Mouse (Mus musculus): ENCODE results near the gene Pdcd7. TPM values are rescaled to one million over a fixed set of nuclear protein-coding genes. Genes with fewer than 3 reads are reported as not detected.

Gene Pdcd7
- polyA plus RNA-seq, 1 experiment from 2014 or later, result 7.7 TPM

DNA sequence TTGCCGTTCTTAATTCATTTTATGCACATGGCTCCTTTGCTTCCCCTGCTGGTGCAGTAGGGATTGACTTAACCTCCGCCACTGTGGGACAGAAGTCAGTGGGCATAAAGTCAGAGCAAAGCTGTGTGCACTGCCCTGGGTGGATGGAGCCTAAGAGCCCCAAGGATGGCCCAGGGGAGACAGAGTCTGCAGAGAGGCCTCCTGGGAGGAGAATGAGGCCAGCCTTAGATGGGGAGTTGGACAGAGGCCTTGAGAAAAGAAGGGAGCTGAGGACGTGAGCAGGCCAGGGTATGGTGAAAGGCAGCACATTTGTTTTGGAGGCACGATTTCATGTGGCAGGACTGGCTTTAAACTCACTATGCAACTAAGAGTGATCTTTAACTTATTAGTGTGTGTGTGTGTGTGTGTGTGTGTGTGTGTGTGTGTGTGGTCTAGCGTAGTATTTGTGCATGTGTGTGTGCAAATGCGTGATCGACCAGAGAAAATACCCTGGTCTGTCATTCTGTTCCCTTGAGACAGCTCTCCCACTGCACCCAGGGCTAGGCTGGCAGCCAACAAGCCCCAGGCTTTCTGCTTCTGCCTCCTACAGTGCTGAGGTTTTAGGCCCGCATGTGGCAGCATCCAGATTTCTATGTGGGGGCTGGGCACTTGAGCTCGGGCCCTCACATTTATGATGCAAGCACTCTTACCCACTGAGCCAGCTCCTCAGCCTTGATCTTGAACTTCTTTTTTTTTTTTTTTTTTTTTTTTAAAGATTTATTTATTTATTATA lies 29.4 kb downstream of the Pdcd7 start:
- no peaks in the 10 kb centered on the region for H3K9me3 ChIP-seq (ENCODE audit: control insufficient read depth)
- TF ChIP-seq CTCF (IDR thresholded peaks at IDR 0.05; ENCODE audit: low read depth), result 0 out of 2 replicates have a peak, but pooled peaks have one; percentile 12
- no peak overlapping the region for H3K4me3 ChIP-seq (ENCODE audit: low read depth, low read length)
- no peak overlapping the region for H3K27ac ChIP-seq (ENCODE audit: low read depth, low read length)
- 81% methylated on average over 9 of the region's 9 CpGs for WGBS
- no peaks in the 10 kb centered on the region for H3K27me3 ChIP-seq (replicated peaks; ENCODE audit: control insufficient read depth, insufficient read depth, low read length)
- no peak for ATAC-seq
- no peak overlapping the region for H3K9ac ChIP-seq (ENCODE audit: low read depth, low read length)
- H3K36me3 ChIP-seq (ENCODE audit: control insufficient read depth, insufficient read depth), result no peaks in the 10 kb centered on the region
- H3K4me1 ChIP-seq (replicated peaks; ENCODE audit: control insufficient read depth, insufficient read depth, low read length), result no peaks in the 10 kb centered on the region
- H3K4me2 ChIP-seq (replicated peaks; ENCODE audit: low read depth), result no peak overlapping the region

DNA sequence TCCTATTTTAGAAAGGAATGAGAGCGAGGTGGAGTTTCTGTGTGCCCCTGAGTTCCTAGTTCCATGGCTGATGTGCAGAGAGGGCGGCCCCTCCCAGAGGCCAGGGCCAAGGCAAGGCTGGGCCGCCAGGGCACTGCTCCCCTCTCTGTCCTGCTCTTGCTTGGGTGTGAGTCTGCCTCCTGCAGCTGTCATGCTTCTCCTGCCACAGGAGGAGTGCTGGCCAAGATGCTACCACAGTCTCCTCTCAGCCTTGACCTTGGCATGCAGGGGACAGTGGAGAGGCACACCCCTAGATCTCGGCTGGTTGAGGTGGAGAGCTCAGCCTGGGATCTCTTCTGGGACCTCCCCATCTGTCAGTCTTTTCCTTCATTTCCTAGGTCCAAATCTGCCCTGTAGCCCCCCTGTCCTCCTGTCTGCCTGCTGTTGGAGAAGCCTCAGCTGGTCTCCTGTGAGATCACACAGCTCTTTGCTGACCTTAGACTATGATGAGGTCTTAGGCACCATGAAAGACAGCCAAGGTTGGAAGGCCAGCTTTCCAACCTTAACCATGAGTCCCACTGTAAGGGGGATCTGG lies 35.2 kb downstream of the Pdcd7 start:
- no peaks in the 10 kb centered on the region for H3K9me3 ChIP-seq (ENCODE audit: control insufficient read depth)
- ATAC-seq, result no peak
- TF ChIP-seq CTCF (IDR thresholded peaks at IDR 0.05; ENCODE audit: low read depth), result no peak
- no peak overlapping the region for H3K9ac ChIP-seq (ENCODE audit: low read depth, low read length)
- no peak overlapping the region for H3K4me2 ChIP-seq (replicated peaks; ENCODE audit: low read depth)
- no peak overlapping the region for H3K27ac ChIP-seq (ENCODE audit: low read depth, low read length)
- WGBS, result 76% methylated on average over 4 of the region's 4 CpGs
- H3K27me3 ChIP-seq (replicated peaks; ENCODE audit: control insufficient read depth, insufficient read depth, low read length), result 0 out of 2 replicates have a peak, but pooled peaks cover 5% of the 10 kb centered on the region
- H3K4me3 ChIP-seq (ENCODE audit: low read depth, low read length), result no peak overlapping the region
- H3K4me1 ChIP-seq (replicated peaks; ENCODE audit: control insufficient read depth, insufficient read depth, low read length), result no peaks in the 10 kb centered on the region
- H3K36me3 ChIP-seq (ENCODE audit: control insufficient read depth, insufficient read depth), result no peaks in the 10 kb centered on the region

DNA sequence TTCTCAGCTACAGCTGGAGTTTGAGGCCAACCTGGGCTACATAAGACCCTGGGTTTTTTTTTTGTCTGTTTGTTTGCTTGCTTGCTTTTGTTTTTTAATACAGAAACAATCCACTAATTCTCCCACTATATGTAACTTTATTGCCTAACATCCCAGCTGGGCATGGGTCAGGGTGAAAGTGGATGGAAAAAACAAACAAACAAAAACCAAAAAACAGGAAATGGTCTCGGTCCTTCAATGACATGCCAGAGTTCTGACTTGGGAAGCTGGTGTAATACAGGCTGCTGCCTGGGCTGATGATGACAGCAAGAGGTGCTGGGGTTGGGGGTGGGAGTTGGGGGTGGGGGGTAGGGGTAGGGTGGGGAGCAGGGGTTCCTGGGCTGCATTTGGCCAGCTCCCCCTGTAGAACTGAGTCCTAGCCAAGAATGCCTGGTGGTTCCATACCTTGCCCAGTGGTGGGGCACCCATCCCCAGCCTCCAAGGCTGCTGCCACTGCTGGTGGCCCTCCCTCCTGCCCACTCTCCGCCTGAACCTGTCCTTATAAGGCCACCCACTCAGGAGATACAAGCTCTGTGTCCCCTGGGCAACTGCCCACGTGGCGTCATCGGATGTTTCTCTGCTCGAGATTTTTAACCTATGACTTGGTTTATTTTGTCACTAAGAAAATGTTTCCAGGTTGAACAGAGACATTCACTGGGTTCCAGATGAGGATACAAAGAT lies 36.3 kb downstream of the Pdcd7 start:
- no peak overlapping the region for H3K4me2 ChIP-seq (replicated peaks; ENCODE audit: low read depth)
- no peaks in the 10 kb centered on the region for H3K4me1 ChIP-seq (replicated peaks; ENCODE audit: control insufficient read depth, insufficient read depth, low read length)
- no peak for ATAC-seq
- 0 out of 2 replicates have a peak, but pooled peaks cover 5% of the 10 kb centered on the region for H3K27me3 ChIP-seq (replicated peaks; ENCODE audit: control insufficient read depth, insufficient read depth, low read length)
- no peak overlapping the region for H3K9ac ChIP-seq (ENCODE audit: low read depth, low read length)
- H3K36me3 ChIP-seq (ENCODE audit: control insufficient read depth, insufficient read depth), result no peaks in the 10 kb centered on the region
- H3K4me3 ChIP-seq (ENCODE audit: low read depth, low read length), result no peak overlapping the region
- H3K27ac ChIP-seq (ENCODE audit: low read depth, low read length), result no peak overlapping the region
- H3K9me3 ChIP-seq (ENCODE audit: control insufficient read depth), result no peaks in the 10 kb centered on the region
- WGBS, result 72% methylated on average over 6 of the region's 6 CpGs
- no peak for TF ChIP-seq CTCF (IDR thresholded peaks at IDR 0.05; ENCODE audit: low read depth)

DNA sequence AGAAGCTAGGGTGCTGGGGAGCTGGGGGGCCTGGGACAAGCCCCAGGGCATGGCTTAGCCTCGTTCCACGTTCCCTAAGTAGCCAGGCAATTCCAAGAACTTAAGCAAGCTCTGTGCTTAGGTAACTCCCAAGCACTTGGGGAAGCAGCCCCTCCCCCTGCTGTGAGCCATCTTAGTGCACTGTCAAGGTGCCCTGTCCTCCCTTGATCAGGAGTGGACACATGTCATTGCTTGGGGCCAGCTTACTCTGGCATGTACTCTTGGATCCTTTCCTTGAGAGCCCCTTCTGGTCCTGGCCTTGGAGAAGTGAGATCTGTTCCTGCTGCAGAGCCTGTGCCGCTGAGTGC lies 36.8 kb downstream of the Pdcd7 start:
- Histone ChIP-seq H3K4me1 (replicated peaks; ENCODE audit: control insufficient read depth, insufficient read depth, low read length) (no peaks in the 10 kb centered on the region), H3K27ac (ENCODE audit: low read depth, low read length) (no peak overlapping the region), H3K36me3 (ENCODE audit: control insufficient read depth, insufficient read depth) (no peaks in the 10 kb centered on the region), H3K9me3 (ENCODE audit: control insufficient read depth) (no peaks in the 10 kb centered on the region), H3K4me3 (ENCODE audit: low read depth, low read length) (no peak overlapping the region), H3K4me2 (replicated peaks; ENCODE audit: low read depth) (no peak overlapping the region), H3K9ac (ENCODE audit: low read depth, low read length) (no peak overlapping the region), H3K27me3 (replicated peaks; ENCODE audit: control insufficient read depth, insufficient read depth, low read length) (0 out of 2 replicates have a peak, but pooled peaks cover 5% of the 10 kb centered on the region)
- ATAC-seq, result no peak
- 47% methylated on average over 3 of the region's 3 CpGs for WGBS
- TF ChIP-seq CTCF (IDR thresholded peaks at IDR 0.05; ENCODE audit: low read depth), result no peak

DNA sequence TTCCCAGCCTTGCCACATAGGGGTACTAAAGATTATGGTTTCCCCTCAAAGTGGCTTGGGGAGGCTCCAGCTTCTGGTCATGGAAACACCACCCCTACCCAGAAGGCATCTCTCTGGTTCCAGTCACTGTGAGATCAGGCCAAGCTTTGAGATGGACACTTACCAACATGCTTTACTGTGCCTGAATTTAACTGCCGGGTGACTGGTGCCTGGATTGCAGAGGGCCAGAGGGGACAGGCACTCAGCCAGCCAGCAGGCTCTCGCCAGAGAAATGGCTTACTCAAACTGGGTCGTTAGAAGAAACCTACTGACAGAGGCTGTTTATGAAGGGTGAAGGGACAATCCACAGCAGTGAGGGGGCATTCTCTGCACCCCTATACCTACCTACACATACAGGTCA lies 38.4 kb downstream of the Pdcd7 start:
- Histone ChIP-seq H3K36me3 (ENCODE audit: control insufficient read depth, insufficient read depth) (no peaks in the 10 kb centered on the region), H3K9ac (ENCODE audit: low read depth, low read length) (no peak overlapping the region), H3K27me3 (replicated peaks; ENCODE audit: control insufficient read depth, insufficient read depth, low read length) (0 out of 2 replicates have a peak, but pooled peaks cover 5% of the 10 kb centered on the region), H3K4me1 (replicated peaks; ENCODE audit: control insufficient read depth, insufficient read depth, low read length) (no peaks in the 10 kb centered on the region), H3K27ac (ENCODE audit: low read depth, low read length) (no peak overlapping the region), H3K4me3 (ENCODE audit: low read depth, low read length) (no peak overlapping the region), H3K9me3 (ENCODE audit: control insufficient read depth) (no peaks in the 10 kb centered on the region), H3K4me2 (replicated peaks; ENCODE audit: low read depth) (no peak overlapping the region)
- no peak for ATAC-seq
- 47% methylated on average over 3 of the region's 3 CpGs for WGBS
- no peak for TF ChIP-seq CTCF (IDR thresholded peaks at IDR 0.05; ENCODE audit: low read depth)

DNA sequence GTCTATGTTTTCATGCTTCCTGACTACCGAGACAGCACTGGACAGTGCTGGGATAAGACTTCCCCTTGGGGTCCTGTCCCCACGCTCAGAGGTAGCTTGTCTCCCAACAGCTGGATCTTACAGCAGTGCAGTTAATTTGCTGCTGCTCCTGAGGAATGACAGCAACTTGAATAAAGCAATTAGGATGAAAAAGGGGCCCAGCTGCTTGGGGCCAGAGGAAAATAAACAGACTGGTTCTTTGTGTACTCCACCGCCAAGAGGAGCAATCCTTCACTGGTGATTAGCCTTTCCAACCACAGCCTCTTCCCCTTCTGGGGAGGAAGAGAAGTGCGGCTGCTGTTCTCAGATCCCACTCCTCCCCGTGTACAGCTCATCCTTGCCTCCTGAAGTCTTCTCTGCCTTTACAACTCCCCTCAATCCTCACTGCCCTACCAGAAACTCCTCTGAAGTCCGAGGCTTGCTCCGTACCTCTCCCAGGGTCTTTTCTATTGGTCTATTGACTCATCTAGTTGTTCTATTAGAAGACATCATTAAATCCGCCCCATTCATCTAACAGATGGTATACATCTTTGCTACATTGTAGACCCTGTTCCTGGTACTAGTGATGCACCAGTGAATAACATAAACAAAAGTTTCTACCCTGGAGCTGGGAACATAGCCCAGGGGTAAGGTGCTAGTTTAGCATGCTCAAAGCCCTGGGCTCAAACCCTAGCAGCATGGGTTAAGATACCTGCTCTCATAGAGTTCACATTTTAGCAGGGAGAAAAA lies 40.7 kb downstream of the Pdcd7 start:
- H3K27me3 ChIP-seq (replicated peaks; ENCODE audit: control insufficient read depth, insufficient read depth, low read length), result peaks cover 18% of the 10 kb centered on the region
- H3K36me3 ChIP-seq (ENCODE audit: control insufficient read depth, insufficient read depth), result no peaks in the 10 kb centered on the region
- no peak overlapping the region for H3K4me3 ChIP-seq (ENCODE audit: low read depth, low read length)
- H3K4me1 ChIP-seq (replicated peaks; ENCODE audit: control insufficient read depth, insufficient read depth, low read length), result no peaks in the 10 kb centered on the region
- H3K9me3 ChIP-seq (ENCODE audit: control insufficient read depth), result no peaks in the 10 kb centered on the region
- H3K9ac ChIP-seq (ENCODE audit: low read depth, low read length), result no peak overlapping the region
- H3K27ac ChIP-seq (ENCODE audit: low read depth, low read length), result no peak overlapping the region
- no peak for ATAC-seq
- no peak overlapping the region for H3K4me2 ChIP-seq (replicated peaks; ENCODE audit: low read depth)
- peak; percentile 58 for TF ChIP-seq CTCF (IDR thresholded peaks at IDR 0.05; ENCODE audit: low read depth)
- WGBS, result 31% methylated on average over 8 of the region's 8 CpGs

Data from intestine, postnatal 0 days (tissue).